Mouse (Mus musculus): ENCODE data around the gene Ppm1m. TPM values are rescaled to one million over a fixed set of nuclear protein-coding genes. Genes with fewer than 3 reads are reported as not detected.

Gene Ppm1m
- polyA plus RNA-seq, 1 experiment: 42.1 TPM

- no peak for TF ChIP-seq POLR2A (IDR thresholded peaks at IDR 0.05; ENCODE audit: extremely low read depth, insufficient read depth, low read length)
- TF ChIP-seq CTCF (IDR thresholded peaks at IDR 0.05; ENCODE audit: extremely low read depth, insufficient read depth, low read length): no peak
- Histone ChIP-seq H3K4me1 (ENCODE audit: control insufficient read depth, insufficient read depth, low read length) (no peaks in the 10 kb centered on the region), H3K27ac (ENCODE audit: insufficient read depth, low read length) (no peak overlapping the region), H3K4me3 (ENCODE audit: insufficient read depth, low read length) (no peak overlapping the region)
Measured at GRCm38 (mm10) chr9:106154106-106154505, 45.4 kb downstream of the Ppm1m start.

GRCm38 (mm10) chr9:106149399-106149754 lies 50.2 kb downstream of the Ppm1m start:
- no peaks in the 10 kb centered on the region for H3K4me1 ChIP-seq (ENCODE audit: control insufficient read depth, insufficient read depth, low read length)
- TF ChIP-seq CTCF (IDR thresholded peaks at IDR 0.05; ENCODE audit: extremely low read depth, insufficient read depth, low read length): no peak
- no peak for TF ChIP-seq POLR2A (IDR thresholded peaks at IDR 0.05; ENCODE audit: extremely low read depth, insufficient read depth, low read length)
- no peak overlapping the region for H3K27ac ChIP-seq (ENCODE audit: insufficient read depth, low read length)
- H3K4me3 ChIP-seq (ENCODE audit: insufficient read depth, low read length): peak overlapping the region; percentile 1; the same call in 1 of the 2 replicates

DNA sequence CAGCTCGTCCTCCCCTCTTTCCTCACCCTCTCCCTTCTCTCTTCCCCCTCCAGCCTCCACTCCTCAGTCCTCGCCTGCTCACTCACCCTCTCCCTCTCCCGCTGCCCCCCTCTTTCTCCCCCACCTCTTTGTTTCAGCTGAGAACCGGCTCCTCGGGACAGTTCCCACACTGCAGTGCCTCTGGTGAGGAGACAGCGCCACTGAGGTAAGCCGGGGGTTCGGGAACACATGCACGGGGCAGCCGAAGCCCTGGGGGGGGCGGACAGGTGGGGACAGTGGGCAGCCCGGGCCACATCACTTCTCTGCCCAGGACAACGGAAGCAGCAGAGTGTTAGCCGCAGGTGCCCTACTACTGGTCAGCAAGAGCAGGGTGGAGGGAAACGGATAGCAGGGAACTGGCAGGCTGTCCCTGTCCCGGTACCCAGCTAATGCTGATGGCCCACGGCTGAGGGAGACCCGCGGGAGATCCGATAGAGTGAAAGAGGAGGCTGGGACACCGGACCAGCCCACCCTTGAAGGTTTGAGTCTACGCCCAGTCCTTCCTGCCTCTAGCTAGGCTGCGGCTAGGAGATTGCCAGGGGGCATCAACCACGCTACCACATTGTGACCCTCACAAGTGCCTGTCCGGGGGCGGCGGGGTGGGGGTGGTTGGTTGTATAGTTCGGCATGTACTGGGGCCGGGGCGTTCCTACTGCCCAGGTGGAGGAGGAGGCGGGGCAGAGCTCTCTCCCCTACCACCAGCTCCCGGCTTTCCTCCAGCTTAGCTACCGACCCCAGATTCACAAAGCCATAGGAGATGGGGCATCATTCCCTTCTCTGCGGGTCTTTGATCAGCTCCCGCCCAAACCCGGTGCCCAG lies 50.8 kb downstream of the Ppm1m start:
- Histone ChIP-seq H3K27ac (ENCODE audit: insufficient read depth, low read length) (no peak overlapping the region), H3K4me3 (ENCODE audit: insufficient read depth, low read length) (peak overlapping the region; percentile 1; the same call in 1 of the 2 replicates), H3K4me1 (ENCODE audit: control insufficient read depth, insufficient read depth, low read length) (peaks cover 2% of the 10 kb centered on the region; the same call in 1 of the 2 replicates)
- no peak for TF ChIP-seq POLR2A (IDR thresholded peaks at IDR 0.05; ENCODE audit: extremely low read depth, insufficient read depth, low read length)
- TF ChIP-seq CTCF (IDR thresholded peaks at IDR 0.05; ENCODE audit: extremely low read depth, insufficient read depth, low read length): no peak

DNA sequence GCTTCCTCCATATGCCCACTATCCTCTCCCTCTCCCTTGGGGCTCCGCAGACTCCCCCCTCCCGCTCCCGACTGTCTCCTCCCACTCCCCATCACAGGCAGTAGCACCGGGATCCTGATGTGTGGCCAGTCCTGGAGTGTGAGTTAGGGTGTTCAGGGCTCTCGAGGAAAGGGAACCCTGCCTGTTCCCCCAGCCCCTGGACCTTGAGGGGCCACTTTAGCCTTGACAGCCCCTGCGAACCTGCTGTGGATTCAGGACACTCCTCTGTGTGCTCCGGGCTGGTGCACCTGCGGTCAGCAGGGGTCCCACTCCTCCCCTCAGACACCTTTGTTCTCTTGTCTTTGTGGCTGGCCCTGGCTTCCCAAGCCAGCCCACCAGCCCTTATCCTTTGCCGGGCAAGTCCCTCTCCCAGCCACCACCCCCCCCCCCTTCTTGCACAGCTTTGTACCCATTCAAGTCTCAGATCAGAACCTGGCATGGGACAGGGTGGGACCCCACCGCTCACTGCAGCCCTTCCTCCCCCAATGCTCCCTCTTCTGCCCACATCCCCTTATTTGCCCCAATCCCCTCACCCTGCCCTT lies 51.6 kb downstream of the Ppm1m start:
- peak overlapping the region; percentile 1; the same call in 1 of the 2 replicates for H3K4me3 ChIP-seq (ENCODE audit: insufficient read depth, low read length)
- no peak overlapping the region for H3K27ac ChIP-seq (ENCODE audit: insufficient read depth, low read length)
- peaks cover 2% of the 10 kb centered on the region; the same call in 1 of the 2 replicates for H3K4me1 ChIP-seq (ENCODE audit: control insufficient read depth, insufficient read depth, low read length)
- no peak for TF ChIP-seq POLR2A (IDR thresholded peaks at IDR 0.05; ENCODE audit: extremely low read depth, insufficient read depth, low read length)
- no peak for TF ChIP-seq CTCF (IDR thresholded peaks at IDR 0.05; ENCODE audit: extremely low read depth, insufficient read depth, low read length)

GRCm38 (mm10) chr9:106147281-106147680 lies 52.3 kb downstream of the Ppm1m start:
- Histone ChIP-seq H3K4me3 (ENCODE audit: insufficient read depth, low read length) (no peak overlapping the region), H3K27ac (ENCODE audit: insufficient read depth, low read length) (no peak overlapping the region)
- TF ChIP-seq POLR2A (IDR thresholded peaks at IDR 0.05; ENCODE audit: extremely low read depth, insufficient read depth, low read length) (no peak), CTCF (IDR thresholded peaks at IDR 0.05; ENCODE audit: extremely low read depth, insufficient read depth, low read length) (no peak)

DNA sequence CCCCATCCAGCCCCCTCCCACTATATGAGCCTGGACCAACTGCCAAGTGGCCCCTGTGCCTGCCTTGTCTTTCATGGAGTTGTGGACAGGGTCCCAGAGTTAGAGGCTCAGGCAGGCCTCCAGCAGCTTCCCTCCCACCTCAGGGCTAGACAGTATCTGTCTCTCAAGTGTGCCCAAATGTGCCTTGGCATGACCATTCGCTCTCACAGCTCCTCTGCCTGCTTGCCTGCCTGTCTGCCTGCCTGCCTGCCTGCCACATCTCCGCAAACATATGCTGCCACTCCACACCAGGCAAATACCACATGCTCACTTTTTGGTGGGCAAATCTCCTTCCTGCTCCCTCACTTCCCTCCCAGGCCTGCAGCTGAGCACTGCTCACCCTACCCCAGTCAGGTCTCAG lies 54.0 kb downstream of the Ppm1m start:
- Histone ChIP-seq H3K4me1 (ENCODE audit: control insufficient read depth, insufficient read depth, low read length) (peaks cover 2% of the 10 kb centered on the region; the same call in 1 of the 2 replicates), H3K27ac (ENCODE audit: insufficient read depth, low read length) (no peak overlapping the region), H3K4me3 (ENCODE audit: insufficient read depth, low read length) (no peak overlapping the region)
- TF ChIP-seq POLR2A (IDR thresholded peaks at IDR 0.05; ENCODE audit: extremely low read depth, insufficient read depth, low read length) (no peak), CTCF (IDR thresholded peaks at IDR 0.05; ENCODE audit: extremely low read depth, insufficient read depth, low read length) (no peak)

More at GRCm38 (mm10) chr9:106147281-106147680, 52.3 kb downstream of the Ppm1m start:
- peaks cover 2% of the 10 kb centered on the region; the same call in 1 of the 2 replicates for H3K4me1 ChIP-seq (ENCODE audit: control insufficient read depth, insufficient read depth, low read length)

Other genes starting within 250 kb of the Ppm1m start
- 0.36 and 0.86 TPM in 2 replicates for gene Col6a5, start 239.1 kb downstream of the Ppm1m start, polyA plus RNA-seq (2012; rRNA removed)
- gene Col6a4, start 103.0 kb downstream of the Ppm1m start, polyA plus RNA-seq (2012; rRNA removed): 2.1 and 3.9 TPM in 2 replicates
- gene Glyctk, start 41.6 kb downstream of the Ppm1m start, polyA plus RNA-seq (2012; rRNA removed): 3.1 TPM in 2 replicates
- 95.4 and 103 TPM in 2 replicates for gene Wdr82, start 28.8 kb downstream of the Ppm1m start, polyA plus RNA-seq (2012; rRNA removed)
- gene Twf2, start 3.4 kb upstream of the Ppm1m start, polyA plus RNA-seq (2012; rRNA removed): 97.3 and 106 TPM in 2 replicates
- 1.2 and 1.3 TPM in 2 replicates for gene Tlr9, start 22.9 kb upstream of the Ppm1m start, polyA plus RNA-seq (2012; rRNA removed)
- gene Alas1, start 48.9 kb upstream of the Ppm1m start, polyA plus RNA-seq (2012; rRNA removed): 117 and 125 TPM in 2 replicates
- gene Poc1a, start 81.3 kb upstream of the Ppm1m start, polyA plus RNA-seq (2012; rRNA removed): 32.6 and 34.8 TPM in 2 replicates
- 128 and 130 TPM in 2 replicates for gene Dusp7, start 168.9 kb upstream of the Ppm1m start, polyA plus RNA-seq (2012; rRNA removed)
- gene Rpl29, start 229.7 kb upstream of the Ppm1m start, polyA plus RNA-seq (2012; rRNA removed): 666 and 719 TPM in 2 replicates
- 10.7 and 12.1 TPM in 2 replicates for gene Acy1, start 238.6 kb upstream of the Ppm1m start, polyA plus RNA-seq (2012; rRNA removed)
- gene Abhd14b, start 247.7 kb upstream of the Ppm1m start, polyA plus RNA-seq (2012; rRNA removed): 37.9 and 42.8 TPM in 2 replicates
- gene Abhd14a, start 247.9 kb upstream of the Ppm1m start, polyA plus RNA-seq (2012; rRNA removed): 88.0 and 94.9 TPM in 2 replicates